Mouse (Mus musculus): ENCODE results near the gene Sphk1. TPM values are rescaled to one million over a fixed set of nuclear protein-coding genes. Genes with fewer than 3 reads are reported as not detected.
"Not testable (repeated sequence)": the region's sequence is repeated elsewhere in the genome, so short reads cannot be mapped to it uniquely, and the experiment has no call there.

Sphk1 gene
- total RNA-seq (2021), result 1 to 10 TPM; 6.1 to 6.8 TPM
- long read RNA-seq, experiment 1, partial matches to known transcripts, result 2 of 10 reads
- long read RNA-seq, experiment 1, other reads (novel, unspliced or antisense), result 1 of 10 reads
- long read RNA-seq, experiment 2, partial matches to known transcripts, result 1 of 6 reads
- long read RNA-seq, experiment 2, other reads (novel, unspliced or antisense), result 1 of 6 reads

GRCm38 (mm10) chr11:116530187-116531147, at the start of gene Sphk1:
TSS of gene Sphk1 (plus strand) at chr11:116530925.
- TF ChIP-seq CTCF (IDR thresholded peaks at IDR 0.05), result no peak
- H3K4me3 ChIP-seq, result peak within 1 kb of the TSS; percentile 48
- DNase-seq (ENCODE audit: extremely low spot score in 1 of 2, low spot score in 2 of 2), result peak in 1 of 2 experiments; percentile 11
- intact Hi-C loops (cut with DNase I), result no loop called here
- no peak within 1 kb of the TSS for H3K27ac ChIP-seq

GRCm38 (mm10) chr11:116480975-116481374, 49.8 kb upstream of the Sphk1 start:
- Histone ChIP-seq H3K27ac (no peak overlapping the region), H3K4me3 (no peak overlapping the region)
- no peak for TF ChIP-seq CTCF (IDR thresholded peaks at IDR 0.05)
- DNase-seq (ENCODE audit: extremely low spot score in 1 of 2, low spot score in 2 of 2), result no peak
- intact Hi-C loops (cut with DNase I), result no loop called here

- no peak overlapping the region for H3K27ac ChIP-seq
- H3K4me3 ChIP-seq, result no peak overlapping the region
- TF ChIP-seq CTCF (IDR thresholded peaks at IDR 0.05), result no peak; the same call in 1 of the 2 replicates
- intact Hi-C loops (cut with DNase I), result no loop called here
- no peak for DNase-seq (ENCODE audit: extremely low spot score in 1 of 2, low spot score in 2 of 2)
Measured at GRCm38 (mm10) chr11:116481776-116482175, 48.9 kb upstream of the Sphk1 start.

- no peak for TF ChIP-seq CTCF (IDR thresholded peaks at IDR 0.05)
- no peak for DNase-seq (ENCODE audit: extremely low spot score in 1 of 2, low spot score in 2 of 2)
- no peak overlapping the region for H3K4me3 ChIP-seq
- intact Hi-C loops (cut with DNase I), result no loop called here
- no peak overlapping the region for H3K27ac ChIP-seq
Measured at GRCm38 (mm10) chr11:116484261-116484660, 46.5 kb upstream of the Sphk1 start.

- no peak for TF ChIP-seq CTCF (IDR thresholded peaks at IDR 0.05)
- no peak for DNase-seq (ENCODE audit: extremely low spot score in 1 of 2, low spot score in 2 of 2)
- H3K4me3 ChIP-seq, result no peak overlapping the region
- H3K27ac ChIP-seq, result no peak overlapping the region
- intact Hi-C loops (cut with DNase I), result no loop called here
Measured at GRCm38 (mm10) chr11:116488207-116488606, 42.5 kb upstream of the Sphk1 start.

GRCm38 (mm10) chr11:116488693-116489375, 41.9 kb upstream of the Sphk1 start:
- TF ChIP-seq CTCF (IDR thresholded peaks at IDR 0.05), result peak; percentile 48
- H3K27ac ChIP-seq, result no peak overlapping the region
- H3K4me3 ChIP-seq, result peak overlapping the region; percentile 91
- DNase-seq (ENCODE audit: extremely low spot score in 1 of 2, low spot score in 2 of 2), result no peak
- intact Hi-C loops (cut with DNase I), result no loop called here

- no peak for DNase-seq (ENCODE audit: extremely low spot score in 1 of 2, low spot score in 2 of 2)
- intact Hi-C loops (cut with DNase I), result loop anchor here (2.0 kb wide), 1 partner anchor 43 kb away; no protein-coding TSS in a partner anchor
- TF ChIP-seq CTCF (IDR thresholded peaks at IDR 0.05), result no peak
Measured at GRCm38 (mm10) chr11:116489771-116490231, 40.9 kb upstream of the Sphk1 start.

GRCm38 (mm10) chr11:116490232-116491107, 40.3 kb upstream of the Sphk1 start:
- peak; percentile 85 to 88 for DNase-seq (ENCODE audit: extremely low spot score in 1 of 2, low spot score in 2 of 2)
- intact Hi-C loops (cut with DNase I), result loop anchor here (2.0 kb wide), 1 partner anchor 42 kb away; no protein-coding TSS in a partner anchor
- no peak for TF ChIP-seq CTCF (IDR thresholded peaks at IDR 0.05)
- peak overlapping the region; percentile 91 for H3K4me3 ChIP-seq
- H3K27ac ChIP-seq, result peak overlapping the region; percentile 95

More at GRCm38 (mm10) chr11:116489771-116490231, 40.9 kb upstream of the Sphk1 start:
- peak overlapping the region; percentile 95 for H3K27ac ChIP-seq
- H3K4me3 ChIP-seq, result peak overlapping the region; percentile 91

GRCm38 (mm10) chr11:116491338-116491737, 39.4 kb upstream of the Sphk1 start:
- no peak for DNase-seq (ENCODE audit: extremely low spot score in 1 of 2, low spot score in 2 of 2)
- intact Hi-C loops (cut with DNase I), result loop anchor here (2.0 kb wide), 1 partner anchor 41 kb away; no protein-coding TSS in a partner anchor
- no peak overlapping the region for H3K27ac ChIP-seq
- H3K4me3 ChIP-seq, result no peak overlapping the region
- no peak for TF ChIP-seq CTCF (IDR thresholded peaks at IDR 0.05)

GRCm38 (mm10) chr11:116492507-116492906, 38.2 kb upstream of the Sphk1 start:
- DNase-seq (ENCODE audit: extremely low spot score in 1 of 2, low spot score in 2 of 2); H3K4me3 ChIP-seq; intact Hi-C loops (cut with DNase I); H3K27ac ChIP-seq: not testable (repeated sequence)

GRCm38 (mm10) chr11:116493191-116493590, 37.5 kb upstream of the Sphk1 start:
- intact Hi-C loops (cut with DNase I), result no loop called here
- DNase-seq (ENCODE audit: extremely low spot score in 1 of 2, low spot score in 2 of 2), result no peak

More at GRCm38 (mm10) chr11:116493191-116493590, 37.5 kb upstream of the Sphk1 start:
- no peak for TF ChIP-seq CTCF (IDR thresholded peaks at IDR 0.05)
- H3K27ac ChIP-seq, result no peak overlapping the region
- H3K4me3 ChIP-seq, result no peak overlapping the region
